Mouse (Mus musculus) testis, postnatal 10 days (tissue): ENCODE data around the gene Akr1b8.
"Not testable (repeated sequence)": the region's sequence is repeated elsewhere in the genome, so short reads cannot be mapped to it uniquely, and the experiment has no call there.

Experiments
- DNase-seq: peaks from one replicate; pipeline ENCODE4 v3.0.0; 2021; ENCODE audit warnings: low spot score

Akr1b8 gene

DNA sequence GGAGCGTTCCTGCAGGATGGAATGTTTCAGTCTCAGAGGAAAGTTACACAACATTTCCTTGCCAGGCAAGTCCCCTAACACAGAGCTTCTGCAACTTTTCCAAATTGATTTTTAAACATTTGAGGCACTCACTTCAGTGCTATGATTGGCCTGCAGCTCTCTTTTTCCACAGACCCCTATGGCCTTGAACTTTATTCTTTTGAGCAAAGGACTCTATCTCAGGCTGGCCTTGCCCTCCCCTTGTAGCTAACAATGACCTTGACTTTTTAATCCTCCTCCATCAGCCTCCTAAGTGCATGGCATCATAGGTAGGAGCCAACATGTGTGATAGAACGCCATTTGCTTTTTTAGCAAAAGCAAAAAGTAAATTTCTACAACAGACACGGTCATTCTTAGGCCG is 52.8 kb downstream of the Akr1b8 start:
- no peak for DNase-seq

GRCm38 (mm10) chr6:34407403-34407802 is 53.5 kb downstream of the Akr1b8 start:
- DNase-seq, result no peak

DNA sequence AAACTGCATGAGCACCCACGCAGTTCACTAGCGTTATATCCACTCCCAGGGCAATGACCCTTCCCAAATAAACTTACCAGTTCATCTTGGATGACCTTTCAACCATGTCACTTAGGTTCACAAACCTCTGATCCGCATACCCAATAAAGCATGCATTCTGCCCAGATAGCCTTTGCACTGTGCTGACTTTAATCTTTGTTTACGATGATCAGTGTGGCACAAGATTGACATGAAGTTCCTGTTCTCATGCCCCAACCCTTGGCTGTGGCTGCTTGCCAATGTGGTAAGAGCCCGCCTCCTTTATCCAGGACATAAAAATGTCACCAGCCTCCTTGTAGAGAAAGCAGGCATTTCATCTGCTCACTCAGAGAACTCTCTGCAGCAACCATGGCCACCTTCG is 58.1 kb downstream of the Akr1b8 start, which contains the start of gene Akr1b7:
Gene Akr1b7, plus strand, starts transcription at position 312 of the 400 bp plus-strand sequence.
- DNase-seq, result peak; percentile 52

GRCm38 (mm10) chr6:34412688-34413087 is 58.8 kb downstream of the Akr1b8 start:
- DNase-seq, result no peak

DNA sequence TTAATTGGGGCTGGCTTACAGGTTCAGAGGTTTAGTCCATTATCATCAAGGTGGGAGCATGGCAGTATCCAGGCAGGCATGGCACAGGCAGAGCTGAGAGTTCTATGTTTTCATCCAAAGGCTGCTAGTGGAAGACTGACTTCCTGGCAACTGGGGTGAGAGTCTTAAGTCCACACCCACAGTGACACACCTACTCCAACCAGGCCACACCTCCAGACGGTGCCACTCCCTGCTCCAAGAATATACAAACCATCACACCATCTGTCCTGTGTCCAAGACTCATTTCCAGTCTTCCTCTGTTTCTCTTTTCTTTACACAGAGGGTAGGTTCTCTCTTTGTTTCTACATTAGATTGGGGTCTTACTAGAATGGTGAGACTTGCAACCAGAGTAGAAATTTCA is 59.5 kb downstream of the Akr1b8 start:
- DNase-seq, result not testable (repeated sequence)

DNA sequence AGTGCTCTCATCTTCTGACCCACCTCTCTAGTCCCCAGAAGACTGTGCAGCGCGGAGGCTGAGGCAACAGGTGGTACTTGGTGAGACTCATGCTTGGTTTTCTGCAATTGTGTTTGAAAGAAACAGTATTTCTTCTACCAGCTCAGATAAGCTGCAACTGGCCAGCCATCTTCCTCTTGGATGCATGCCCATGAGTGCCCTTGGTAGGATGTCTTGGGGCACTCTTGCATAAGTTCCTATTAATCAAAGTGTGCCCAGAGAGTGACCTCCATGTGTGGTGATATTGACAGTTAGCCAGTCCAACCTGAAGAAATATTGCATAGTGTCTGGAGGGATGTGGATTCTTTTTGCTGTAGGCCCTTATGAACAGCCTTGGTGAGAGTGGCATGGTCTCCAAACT is 62.6 kb downstream of the Akr1b8 start:
- DNase-seq, result no peak
